Mouse (Mus musculus) cerebellum, postnatal 4 days (tissue): Measurements from ENCODE around the gene Flt3l.
"Not testable (repeated sequence)": the region's sequence is repeated elsewhere in the genome, so short reads cannot be mapped to it uniquely, and the experiment has no call there.

ENCODE experiments used
- DNase-seq, 2 experiments: peaks; one replicate each; pipeline ENCODE4 v3.0.0; 2022; ENCODE audit warnings: low spot score in 2 of 2, mixed read lengths in 1 of 2

Gene Flt3l

DNA sequence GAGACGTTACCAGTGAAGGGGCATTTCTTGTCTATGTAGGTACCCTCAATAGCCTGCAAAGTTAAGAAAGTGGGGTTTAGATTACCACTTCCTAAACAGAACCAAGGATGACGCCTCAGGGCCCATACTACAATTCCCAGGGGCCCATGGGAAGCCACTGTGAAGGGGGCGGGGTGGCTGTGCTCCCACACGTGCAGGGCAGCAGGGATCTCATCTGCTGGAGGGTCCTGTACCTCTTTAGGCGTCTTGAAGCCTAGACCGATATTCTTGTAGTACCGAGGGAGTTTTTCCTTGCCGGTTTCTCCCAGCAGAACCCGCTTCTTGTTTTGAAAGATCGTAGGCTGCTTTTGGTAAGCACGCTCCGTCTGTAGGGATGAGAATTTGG is 13.1 kb downstream of the Flt3l start:
- DNase-seq = no peak

DNA sequence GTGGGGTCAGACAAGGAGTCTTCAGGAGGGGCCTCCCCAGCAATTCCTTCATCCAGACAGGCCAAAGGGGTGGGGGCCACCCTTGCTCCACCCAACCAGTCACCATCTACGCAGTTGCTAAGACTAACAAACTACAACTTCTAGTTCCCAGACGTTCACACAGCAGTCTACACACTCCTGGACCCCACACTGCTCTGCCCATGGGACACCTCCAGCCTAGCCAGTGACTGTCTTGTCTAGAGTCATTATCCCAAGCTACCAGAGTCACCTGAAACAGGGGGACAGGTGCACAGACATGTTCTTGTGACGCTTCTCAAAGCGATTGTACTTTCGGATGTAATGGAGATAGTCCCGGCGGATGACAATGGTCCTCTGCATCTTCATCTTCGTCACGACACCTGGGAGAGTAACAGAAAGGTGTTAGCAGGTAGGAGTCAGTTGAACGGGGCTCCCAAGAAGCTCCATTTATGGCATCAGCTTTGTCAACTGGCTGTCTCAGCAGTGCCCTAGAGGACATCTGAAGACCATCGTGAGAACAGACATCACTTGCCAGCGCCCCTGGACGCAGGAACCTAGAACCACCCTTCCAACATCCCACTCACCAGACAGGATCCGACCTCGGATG is 13.6 kb downstream of the Flt3l start:
- DNase-seq = no peak

- no peak for DNase-seq
These were observed 14.3 kb downstream of the Flt3l start for GRCm38 (mm10) chr7:45121966-45122365.

- DNase-seq = no peak
These were observed 14.8 kb downstream of the Flt3l start for GRCm38 (mm10) chr7:45121404-45121803.

- no peak for DNase-seq
These were observed 16.2 kb downstream of the Flt3l start for GRCm38 (mm10) chr7:45119780-45120709.

- no peak for DNase-seq
These were observed 17.9 kb downstream of the Flt3l start for GRCm38 (mm10) chr7:45118336-45118735.

- DNase-seq = no peak
These were observed 18.7 kb downstream of the Flt3l start for GRCm38 (mm10) chr7:45117566-45117965.

- DNase-seq = no peak
These were observed 22.8 kb downstream of the Flt3l start for GRCm38 (mm10) chr7:45113476-45113875.

GRCm38 (mm10) chr7:45112529-45112928 is 23.7 kb downstream of the Flt3l start:
- no peak for DNase-seq

DNA sequence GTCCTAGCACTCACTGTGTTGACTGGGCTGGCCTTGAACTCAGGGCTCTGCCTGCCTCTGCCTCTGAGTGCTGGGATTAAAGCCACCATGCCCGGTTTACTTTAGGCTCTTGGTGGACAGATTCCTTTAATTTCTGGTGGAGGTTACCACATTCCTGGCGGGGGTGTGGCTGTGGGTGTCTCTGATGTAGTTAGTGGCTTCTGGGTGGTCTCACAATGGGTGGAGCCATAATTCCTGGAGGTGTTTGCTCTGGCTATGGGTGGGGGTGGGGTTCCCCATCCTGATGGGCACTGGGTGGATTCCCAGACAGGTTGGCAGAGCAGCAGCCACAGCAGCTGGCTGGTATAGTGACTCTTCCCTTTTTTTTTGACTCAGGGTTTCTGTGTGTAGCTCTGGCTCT is 24.3 kb downstream of the Flt3l start:
- no peak for DNase-seq

GRCm38 (mm10) chr7:45110089-45110488 is 26.1 kb downstream of the Flt3l start:
- DNase-seq = not testable (repeated sequence)

DNA sequence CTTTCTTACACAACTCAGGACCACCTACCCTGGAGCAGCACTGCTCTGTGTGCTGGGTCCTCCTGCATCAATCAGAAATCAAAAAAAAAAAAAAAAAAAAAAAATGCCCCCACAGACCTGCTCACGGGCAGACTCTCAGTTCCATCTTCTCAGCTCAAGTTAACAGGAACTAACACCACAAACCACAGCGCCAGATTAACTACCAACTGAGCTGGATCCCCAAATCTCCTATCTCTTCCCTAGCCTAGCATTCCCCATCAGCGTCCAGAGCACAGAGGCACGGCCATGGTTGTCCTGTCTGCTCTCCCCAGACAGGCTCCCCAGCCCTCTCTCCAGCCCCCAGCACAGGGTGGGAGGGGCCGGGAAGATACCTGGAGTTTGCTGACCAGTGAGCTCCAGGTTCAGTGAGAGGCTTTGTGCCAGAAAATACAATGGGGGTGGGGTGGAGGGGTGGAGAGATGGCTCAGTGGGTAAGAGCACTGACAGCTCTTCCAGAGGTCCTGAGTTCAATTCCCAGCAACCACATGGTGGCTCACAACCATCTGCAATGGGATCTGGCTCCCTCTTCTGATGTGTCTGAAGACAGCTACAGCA is 29.1 kb downstream of the Flt3l start:
- DNase-seq = no peak

DNA sequence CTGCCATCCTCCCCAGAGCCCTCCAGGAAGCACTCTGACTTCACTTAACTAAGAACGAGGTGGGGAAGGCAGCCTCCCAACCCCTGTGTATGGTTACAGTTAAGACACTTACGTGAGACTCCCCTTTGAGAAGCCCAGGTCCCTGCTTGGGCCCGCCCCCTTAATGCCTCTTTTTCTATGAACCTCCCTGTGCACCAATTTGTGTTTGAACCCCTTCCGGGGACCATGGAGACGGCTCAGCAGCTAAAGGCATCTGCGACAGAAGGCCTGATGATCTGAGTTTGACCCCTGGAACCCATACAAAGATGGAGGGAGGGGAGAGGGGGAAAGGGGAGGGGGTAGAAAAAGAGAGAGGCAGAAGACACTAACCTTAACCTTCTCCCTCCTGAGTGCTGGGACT is 29.8 kb downstream of the Flt3l start:
- no peak for DNase-seq

GRCm38 (mm10) chr7:45105491-45105890 is 30.7 kb downstream of the Flt3l start:
- DNase-seq = no peak

GRCm38 (mm10) chr7:45104941-45105340 is 31.3 kb downstream of the Flt3l start:
- no peak for DNase-seq

DNA sequence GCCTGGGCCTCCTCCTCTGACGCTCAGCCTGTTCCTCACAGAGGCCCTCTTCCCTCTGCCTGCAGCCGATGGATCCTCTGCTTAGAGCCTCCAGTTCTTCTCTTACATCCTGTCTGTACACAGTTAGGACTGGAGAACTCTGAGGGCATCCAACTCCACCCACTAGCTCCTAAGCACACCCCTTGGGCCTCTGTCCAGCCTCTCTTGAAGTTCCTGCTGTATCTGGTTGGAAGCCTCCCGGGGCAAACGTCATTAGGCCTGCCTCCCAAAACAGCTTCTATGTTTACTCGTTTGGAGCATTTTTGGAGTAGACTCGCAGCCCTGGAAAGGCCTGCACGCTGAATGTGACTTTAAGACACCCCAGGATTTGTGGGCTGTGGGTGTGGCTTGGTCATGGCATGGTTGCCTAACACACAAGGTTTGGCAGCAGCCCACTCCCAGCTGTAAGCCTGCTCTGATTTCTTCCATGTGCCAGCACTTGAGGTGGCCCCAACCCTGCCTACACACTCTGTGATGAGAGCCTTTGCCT is 32.5 kb downstream of the Flt3l start, which contains the start of gene Fcgrt:
Fcgrt (minus strand) TSS at position 200 of the 529 bp plus-strand sequence.
- DNase-seq = peak in 1 of 2 experiments; percentile 42

DNA sequence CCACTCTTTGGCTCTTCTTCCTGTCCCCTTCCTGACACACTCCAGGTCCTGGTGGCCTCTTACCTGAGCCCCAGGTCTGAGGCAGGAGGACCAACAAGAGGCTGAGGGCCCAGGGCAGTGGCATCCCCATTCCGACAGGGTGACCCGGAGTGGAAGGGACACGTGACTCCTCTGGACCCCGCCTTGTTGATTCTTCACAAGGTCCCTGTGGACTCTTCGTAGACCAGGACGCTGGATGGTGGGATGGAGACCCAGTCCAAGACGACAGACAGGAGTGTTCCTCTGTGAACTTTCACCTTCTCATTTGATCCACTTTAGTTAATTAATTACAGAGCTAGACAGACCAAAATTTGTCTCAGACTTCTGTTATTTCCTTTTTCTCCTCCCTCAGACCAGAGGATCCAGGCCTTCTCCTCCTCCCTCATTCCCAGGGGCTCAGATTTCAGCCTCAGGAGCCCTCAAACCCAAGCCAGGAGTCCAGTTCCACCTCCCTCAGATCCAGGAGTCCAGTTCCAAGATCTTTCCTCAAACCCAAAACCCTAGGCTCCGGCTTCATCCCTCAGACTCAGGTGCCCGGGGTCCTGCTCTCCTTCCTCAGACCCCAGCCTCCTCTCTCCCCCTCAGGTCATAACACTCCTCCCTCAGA is 33.2 kb downstream of the Flt3l start:
- no peak for DNase-seq

DNA sequence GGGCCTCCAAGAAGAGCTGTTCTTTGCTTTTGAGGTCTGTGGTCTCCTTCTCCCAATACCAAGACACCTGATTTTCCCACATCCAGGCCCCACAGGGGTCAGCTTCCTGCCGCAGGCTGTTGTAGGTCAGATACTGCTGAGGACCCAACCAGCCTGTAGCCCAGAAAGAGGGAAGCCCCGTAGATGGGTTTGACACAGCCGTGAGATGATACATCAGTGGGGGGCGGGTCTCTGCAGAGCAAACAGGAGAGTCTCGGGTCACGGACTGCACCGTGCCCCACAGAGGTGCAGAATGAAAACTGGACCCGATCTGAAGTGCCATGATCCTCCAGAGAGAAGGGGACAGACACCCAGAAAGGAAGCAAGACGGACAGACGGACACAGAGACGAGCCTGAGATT is 33.8 kb downstream of the Flt3l start:
- DNase-seq = no peak

DNA sequence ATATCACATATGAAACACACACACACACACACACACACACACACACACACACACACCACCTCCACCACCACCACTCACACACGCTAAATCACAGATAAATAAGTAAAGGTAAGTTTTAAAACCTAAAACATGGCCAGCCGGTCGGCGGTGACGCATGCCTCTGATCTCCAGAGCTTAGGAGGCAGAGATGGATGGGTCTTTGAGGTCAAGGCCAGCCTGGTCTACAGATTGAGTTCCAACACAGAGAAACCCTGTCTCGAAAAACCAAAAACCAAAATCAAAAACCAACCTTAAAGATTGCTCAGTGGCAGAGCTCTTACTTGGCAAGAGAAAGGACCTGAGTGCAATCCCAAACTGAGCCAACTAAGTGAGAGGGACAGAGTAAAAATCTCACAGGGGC is 36.2 kb downstream of the Flt3l start:
- no peak for DNase-seq

GRCm38 (mm10) chr7:45098541-45099240 is 37.5 kb downstream of the Flt3l start:
- DNase-seq = no peak

- no peak for DNase-seq
These were observed 38.8 kb downstream of the Flt3l start for GRCm38 (mm10) chr7:45097479-45097878.
